Mouse (Mus musculus): Measurements from ENCODE around the gene Ahnak2. TPM values are rescaled to one million over a fixed set of nuclear protein-coding genes. Genes with fewer than 3 reads are reported as not detected.

The Ahnak2 gene
- polyA plus RNA-seq, 2 experiments: 0.06 to 0.13 TPM

DNA sequence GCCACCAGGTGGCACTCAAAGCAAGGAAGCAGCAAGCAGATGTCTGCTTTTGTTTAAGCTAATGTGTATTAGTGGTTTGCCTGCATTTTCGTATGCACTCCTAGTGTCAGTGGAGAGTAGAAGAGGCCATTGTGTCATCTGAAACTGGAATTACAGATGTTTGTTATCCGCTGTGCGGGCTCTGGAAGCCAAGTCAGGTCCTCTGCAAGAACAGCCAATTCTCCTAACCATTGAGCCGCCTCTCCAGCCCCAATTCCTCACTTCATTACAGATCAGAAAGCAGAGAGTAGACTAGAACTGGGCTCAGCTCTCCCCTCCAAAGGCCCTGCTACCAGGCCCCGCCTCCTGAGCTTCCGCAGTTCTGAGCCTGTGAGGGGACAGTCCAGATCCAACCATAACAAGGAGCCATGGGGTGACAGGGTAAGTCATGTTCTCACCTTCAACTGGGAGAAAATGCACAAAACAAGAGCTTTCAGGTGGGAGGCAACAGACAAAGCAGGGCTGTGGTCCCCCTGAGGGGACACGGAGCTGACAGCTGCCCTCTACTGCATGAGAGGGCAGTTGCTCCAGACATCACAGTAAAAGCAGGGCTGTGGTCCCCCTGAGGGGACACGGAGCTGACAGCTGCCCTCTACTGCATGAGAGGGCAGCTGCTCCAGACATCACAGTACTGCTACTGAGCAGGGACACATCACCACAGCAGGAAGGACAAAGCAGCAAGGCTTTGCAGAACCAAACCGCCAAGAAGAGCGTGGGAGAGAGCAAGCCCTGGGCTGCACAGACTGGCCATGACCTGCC lies 55.5 kb downstream of the Ahnak2 start:
- Histone ChIP-seq H3K9me3 (ENCODE audit: control insufficient read depth, low read length) (no peaks in the 10 kb centered on the region), H3K4me1 (replicated peaks; ENCODE audit: control insufficient read depth in 2 of 2, insufficient read depth in 2 of 2, low read length in 1 of 2) (no peaks in the 10 kb centered on the region), H3K36me3 (replicated peaks; ENCODE audit: control insufficient read depth, insufficient read depth, low read depth) (no peaks in the 10 kb centered on the region), H3K27me3 (ENCODE audit: control insufficient read depth, insufficient read depth, low read length) (no peaks in the 10 kb centered on the region), H3K9ac (replicated peaks) (no peak overlapping the region), H3K27ac (no peak overlapping the region), H3K4me2 (ENCODE audit: low read depth) (no peak overlapping the region), H3K4me3 (ENCODE audit: insufficient read depth in 1 of 2, low read depth in 2 of 2, low read length in 2 of 2) (no peak overlapping the region)
- 27% methylated on average over 10 of the region's 10 CpGs for WGBS (ENCODE audit: insufficient replicate concordance)
- ATAC-seq (ENCODE audit: insufficient read depth) (no peak), DNase-seq (ENCODE audit: low read depth in 3 of 3, low spot score in 3 of 3) (no peak)
- peak; percentile 59; the same call in 1 of the 2 replicates for TF ChIP-seq CTCF (IDR thresholded peaks at IDR 0.05; ENCODE audit: low read depth)
- TF ChIP-seq EP300 (IDR thresholded peaks at IDR 0.05; ENCODE audit: low read depth): no peak

DNA sequence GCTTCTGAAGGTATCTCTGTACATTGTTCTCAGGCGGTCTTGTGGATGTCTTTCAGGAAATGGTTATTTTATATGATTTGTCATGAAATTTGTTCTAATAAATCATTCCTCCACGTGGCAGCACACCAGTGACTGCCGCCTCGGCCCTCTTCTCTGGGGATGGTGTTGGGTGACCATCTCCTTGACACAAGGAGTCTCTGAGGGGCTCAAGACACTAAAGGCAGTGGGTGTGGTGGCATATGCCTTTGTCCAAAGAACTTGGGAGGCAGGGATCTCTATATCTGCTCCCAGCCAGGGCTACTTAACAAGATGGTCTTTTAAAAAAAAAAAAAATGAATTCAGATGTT lies 56.0 kb downstream of the Ahnak2 start:
- Histone ChIP-seq H3K9me3 (ENCODE audit: control insufficient read depth, low read length) (no peaks in the 10 kb centered on the region), H3K4me2 (ENCODE audit: low read depth) (no peak overlapping the region), H3K27me3 (ENCODE audit: control insufficient read depth, insufficient read depth, low read length) (no peaks in the 10 kb centered on the region), H3K27ac (no peak overlapping the region), H3K36me3 (replicated peaks; ENCODE audit: control insufficient read depth, insufficient read depth, low read depth) (no peaks in the 10 kb centered on the region), H3K4me1 (replicated peaks; ENCODE audit: control insufficient read depth in 2 of 2, insufficient read depth in 2 of 2, low read length in 1 of 2) (no peaks in the 10 kb centered on the region), H3K9ac (replicated peaks) (no peak overlapping the region), H3K4me3 (ENCODE audit: insufficient read depth in 1 of 2, low read depth in 2 of 2, low read length in 2 of 2) (no peak overlapping the region)
- WGBS (ENCODE audit: insufficient replicate concordance): 63% methylated on average over 4 of the region's 4 CpGs
- ATAC-seq (ENCODE audit: insufficient read depth): no peak
- TF ChIP-seq EP300 (IDR thresholded peaks at IDR 0.05; ENCODE audit: low read depth): no peak
- no peak for TF ChIP-seq CTCF (IDR thresholded peaks at IDR 0.05; ENCODE audit: low read depth)
- peak in 1 of 3 experiments; percentile 31 for DNase-seq (ENCODE audit: low read depth in 3 of 3, low spot score in 3 of 3)

DNA sequence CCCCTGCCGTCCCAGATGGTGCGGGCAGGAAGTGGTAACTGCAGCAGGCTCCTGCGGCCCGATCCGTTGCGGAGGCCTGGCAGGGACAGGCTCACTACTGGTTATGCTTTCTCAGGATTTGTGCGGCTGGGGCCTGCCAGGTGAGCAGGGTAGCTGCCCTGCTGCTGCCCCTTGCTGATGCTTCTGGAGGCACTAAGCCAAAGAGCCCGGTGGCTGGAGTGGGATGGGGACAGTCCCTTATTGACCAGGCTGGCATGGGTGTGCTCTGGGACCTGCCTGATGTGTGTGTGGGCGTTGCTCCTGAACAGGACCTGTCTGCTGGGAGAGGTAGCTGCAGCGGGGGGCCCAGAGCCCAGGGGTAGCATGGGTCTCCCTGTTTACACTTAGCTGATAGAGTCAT lies 56.7 kb downstream of the Ahnak2 start:
- no peaks in the 10 kb centered on the region for H3K4me1 ChIP-seq (replicated peaks; ENCODE audit: control insufficient read depth in 2 of 2, insufficient read depth in 2 of 2, low read length in 1 of 2)
- no peak for TF ChIP-seq EP300 (IDR thresholded peaks at IDR 0.05; ENCODE audit: low read depth)
- no peak for TF ChIP-seq CTCF (IDR thresholded peaks at IDR 0.05; ENCODE audit: low read depth)
- WGBS (ENCODE audit: insufficient replicate concordance): 68% methylated on average over 10 of the region's 10 CpGs
- no peak overlapping the region for H3K4me2 ChIP-seq (ENCODE audit: low read depth)
- H3K36me3 ChIP-seq (replicated peaks; ENCODE audit: control insufficient read depth, insufficient read depth, low read depth): no peaks in the 10 kb centered on the region
- H3K4me3 ChIP-seq (ENCODE audit: insufficient read depth in 1 of 2, low read depth in 2 of 2, low read length in 2 of 2): no peak overlapping the region
- ATAC-seq (ENCODE audit: insufficient read depth): no peak
- no peak for DNase-seq (ENCODE audit: low read depth in 3 of 3, low spot score in 3 of 3)
- no peak overlapping the region for H3K27ac ChIP-seq
- no peak overlapping the region for H3K9ac ChIP-seq (replicated peaks)
- no peaks in the 10 kb centered on the region for H3K27me3 ChIP-seq (ENCODE audit: control insufficient read depth, insufficient read depth, low read length)
- no peaks in the 10 kb centered on the region for H3K9me3 ChIP-seq (ENCODE audit: control insufficient read depth, low read length)

DNA sequence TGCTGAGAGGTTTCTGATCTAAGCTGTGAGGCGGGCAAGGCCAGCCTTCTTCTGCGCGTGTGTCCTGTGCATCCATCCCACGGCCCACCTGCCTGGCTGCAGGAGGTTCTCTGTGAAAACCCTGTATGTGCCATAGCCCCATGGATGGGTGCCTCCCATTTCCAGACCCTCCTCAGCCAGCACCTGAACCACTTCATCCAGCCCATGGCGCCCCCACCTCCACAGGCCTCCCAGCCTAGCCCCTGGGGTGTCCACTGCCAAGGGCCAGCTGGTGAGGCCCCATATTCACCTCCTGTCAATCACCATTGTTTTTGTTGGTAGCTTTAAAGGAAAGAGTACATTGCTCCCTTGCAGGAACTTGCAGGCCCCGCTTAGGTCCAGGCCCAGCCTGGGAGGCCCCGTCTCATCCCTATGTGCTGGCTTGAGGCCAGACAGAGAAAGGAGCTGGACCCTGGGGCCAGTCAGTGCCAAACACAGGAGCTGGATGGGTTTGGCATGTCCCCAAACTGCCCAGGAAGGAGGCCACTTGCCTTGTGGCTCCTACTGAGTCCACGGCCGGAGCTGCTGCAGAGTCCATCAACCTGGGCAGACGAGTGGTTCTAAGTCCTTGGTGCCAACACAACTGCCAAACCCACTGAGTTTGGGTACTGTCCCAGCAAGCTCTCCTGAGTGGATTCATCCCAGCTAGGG lies 57.4 kb downstream of the Ahnak2 start:
- Histone ChIP-seq H3K4me3 (ENCODE audit: insufficient read depth in 1 of 2, low read depth in 2 of 2, low read length in 2 of 2) (no peak overlapping the region), H3K27me3 (ENCODE audit: control insufficient read depth, insufficient read depth, low read length) (no peaks in the 10 kb centered on the region), H3K4me2 (ENCODE audit: low read depth) (no peak overlapping the region), H3K36me3 (replicated peaks; ENCODE audit: control insufficient read depth, insufficient read depth, low read depth) (no peaks in the 10 kb centered on the region), H3K9ac (replicated peaks) (no peak overlapping the region), H3K4me1 (replicated peaks; ENCODE audit: control insufficient read depth in 2 of 2, insufficient read depth in 2 of 2, low read length in 1 of 2) (no peaks in the 10 kb centered on the region), H3K27ac (no peak overlapping the region), H3K9me3 (ENCODE audit: control insufficient read depth, low read length) (no peaks in the 10 kb centered on the region)
- ATAC-seq (ENCODE audit: insufficient read depth) (no peak), DNase-seq (ENCODE audit: low read depth in 3 of 3, low spot score in 3 of 3) (no peak)
- TF ChIP-seq CTCF (IDR thresholded peaks at IDR 0.05; ENCODE audit: low read depth): no peak
- TF ChIP-seq EP300 (IDR thresholded peaks at IDR 0.05; ENCODE audit: low read depth): no peak
- 69% methylated on average over 10 of the region's 10 CpGs for WGBS (ENCODE audit: insufficient replicate concordance)

DNA sequence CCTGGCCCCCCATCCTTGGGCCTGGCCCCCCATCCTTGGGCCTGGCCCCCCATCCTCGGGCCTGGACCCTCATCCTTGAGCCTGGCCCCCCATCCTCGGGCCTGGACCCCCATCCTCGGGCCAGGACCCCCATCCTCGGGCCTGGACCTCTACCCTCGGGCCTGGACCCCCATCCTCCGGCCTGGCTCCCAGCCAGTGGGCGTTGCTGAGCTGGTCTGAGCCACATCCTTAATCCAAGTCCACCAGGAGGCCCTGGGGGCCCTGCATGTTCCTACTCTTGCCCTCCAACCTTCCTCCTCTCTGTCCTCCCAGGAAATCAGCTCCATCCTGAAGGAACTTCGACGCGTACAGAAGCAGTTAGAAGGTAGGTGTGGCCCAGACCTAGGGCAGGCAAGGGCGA lies 58.2 kb downstream of the Ahnak2 start:
- no peaks in the 10 kb centered on the region for H3K27me3 ChIP-seq (ENCODE audit: control insufficient read depth, insufficient read depth, low read length)
- no peaks in the 10 kb centered on the region for H3K36me3 ChIP-seq (replicated peaks; ENCODE audit: control insufficient read depth, insufficient read depth, low read depth)
- no peak overlapping the region for H3K27ac ChIP-seq
- no peak overlapping the region for H3K4me2 ChIP-seq (ENCODE audit: low read depth)
- H3K9ac ChIP-seq (replicated peaks): no peak overlapping the region
- no peaks in the 10 kb centered on the region for H3K9me3 ChIP-seq (ENCODE audit: control insufficient read depth, low read length)
- TF ChIP-seq CTCF (IDR thresholded peaks at IDR 0.05; ENCODE audit: low read depth) (no peak), EP300 (IDR thresholded peaks at IDR 0.05; ENCODE audit: low read depth) (no peak)
- ATAC-seq (ENCODE audit: insufficient read depth): no peak
- no peak for DNase-seq (ENCODE audit: low read depth in 3 of 3, low spot score in 3 of 3)
- WGBS (ENCODE audit: insufficient replicate concordance): 60% methylated on average over 11 of the region's 11 CpGs
- H3K4me1 ChIP-seq (replicated peaks; ENCODE audit: control insufficient read depth in 2 of 2, insufficient read depth in 2 of 2, low read length in 1 of 2): no peaks in the 10 kb centered on the region
- H3K4me3 ChIP-seq (ENCODE audit: insufficient read depth in 1 of 2, low read depth in 2 of 2, low read length in 2 of 2): no peak overlapping the region

Data from liver, embryonic 14.5 days (tissue).